Mouse (Mus musculus) stomach, embryonic 14.5 days (tissue): ENCODE measurements at regions not wholly inside any gene's neighbourhood (a gene's known extent, or its start where the extent isn't known, plus 50 kb on each side); places are given as distances from the start of the nearest gene placed in this dataset.

Source experiments
- ATAC-seq: fragments of 200-750 bp; cut with Nextera tagmentation; 2 replicates; pipeline ENCODE4 v1.8.0; 2017; ENCODE audit warnings: low read depth, moderate TSS enrichment; ENCODE audit not compliant: insufficient number of reproducible peaks, insufficient read depth, low FRiP score
- H3K27ac ChIP-seq: fragments of 300-500 bp; sonication (generic); 2 replicates; pipeline ENCODE4 v1.5.1; 2014; ENCODE audit warnings: mild to moderate bottlenecking, low read length, moderate library complexity, mixed read lengths
- H3K27me3 ChIP-seq: fragments of 300-500 bp; sonication (generic); 2 replicates; pipeline ENCODE4 v1.6.1; 2014; ENCODE audit warnings: low read length, control low read depth, mixed read lengths; ENCODE audit not compliant: control insufficient read depth, insufficient read depth
- H3K36me3 ChIP-seq: fragments of 300-500 bp; sonication (generic); 2 replicates; pipeline ENCODE4 v1.6.1; 2014; ENCODE audit warnings: mild to moderate bottlenecking, control low read depth, low read length, moderate library complexity, mixed read lengths; ENCODE audit not compliant: control insufficient read depth, insufficient read depth
- H3K4me1 ChIP-seq: fragments of 300-500 bp; sonication (generic); 2 replicates; pipeline ENCODE4 v1.6.1; 2014; ENCODE audit warnings: low read length, control low read depth, mixed read lengths; ENCODE audit not compliant: control insufficient read depth, insufficient read depth
- H3K4me2 ChIP-seq: fragments of 300-500 bp; sonication (generic); replicated peaks from 2 replicates; pipeline ENCODE4 v1.6.1; 2014; ENCODE audit warnings: low read depth, low read length, control low read depth
- H3K4me3 ChIP-seq: fragments of 300-500 bp; sonication (generic); 2 replicates; pipeline ENCODE4 v1.5.1; 2014; ENCODE audit warnings: low read depth, low read length, control low read depth
- H3K9ac ChIP-seq: fragments of 300-500 bp; sonication (generic); replicated peaks from 2 replicates; pipeline ENCODE4 v1.6.1; 2014; ENCODE audit warnings: low read depth, mild to moderate bottlenecking, control low read depth, low read length, moderate library complexity, mixed read lengths
- H3K9me3 ChIP-seq: fragments of 300-500 bp; sonication (generic); 2 replicates; pipeline ENCODE4 v1.6.1; 2016; ENCODE audit warnings: low read depth, low read length, control low read depth; ENCODE audit not compliant: control insufficient read depth
- WGBS: fragments of 180-500 bp; shearing (Covaris S2); extraction: QIAGEN DNeasy Blood & Tissue Kit; methylation state at CpG from one replicate; pipeline ENCODE4 v1.1.7; 2014; 5-methylcytosine and 5-hydroxymethylcytosine counted together

DNA sequence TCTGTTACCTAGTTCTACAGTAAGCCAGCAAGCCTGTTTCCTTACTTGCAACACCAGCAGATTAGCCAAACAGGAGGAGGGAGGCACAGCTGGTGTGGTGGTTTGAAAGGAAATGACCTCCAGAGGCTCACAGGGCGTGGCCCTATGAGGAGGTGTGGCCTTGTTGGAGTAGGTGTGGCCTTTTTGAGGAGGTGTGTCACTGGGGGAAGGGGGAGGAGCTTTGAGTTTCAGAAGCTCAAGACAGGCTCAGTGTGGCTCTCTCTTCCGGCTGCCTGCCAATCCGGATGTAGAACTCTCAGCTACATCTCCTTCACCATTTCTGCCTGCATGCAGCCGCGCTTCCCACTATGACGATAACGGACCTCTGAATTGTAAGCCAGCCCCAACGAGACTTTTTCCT, 82.7 kb downstream of the Zfp281 start:
- H3K27me3 ChIP-seq = no peaks in the 10 kb centered on the region
- no peak overlapping the region for H3K4me2 ChIP-seq
- ATAC-seq = no peak
- H3K4me3 ChIP-seq = no peak overlapping the region
- H3K36me3 ChIP-seq = no peaks in the 10 kb centered on the region
- H3K27ac ChIP-seq = no peak overlapping the region
- no peak overlapping the region for H3K9ac ChIP-seq
- H3K9me3 ChIP-seq = no peaks in the 10 kb centered on the region
- WGBS = 82% methylated on average over 8 of the region's 8 CpGs
- no peaks in the 10 kb centered on the region for H3K4me1 ChIP-seq

DNA sequence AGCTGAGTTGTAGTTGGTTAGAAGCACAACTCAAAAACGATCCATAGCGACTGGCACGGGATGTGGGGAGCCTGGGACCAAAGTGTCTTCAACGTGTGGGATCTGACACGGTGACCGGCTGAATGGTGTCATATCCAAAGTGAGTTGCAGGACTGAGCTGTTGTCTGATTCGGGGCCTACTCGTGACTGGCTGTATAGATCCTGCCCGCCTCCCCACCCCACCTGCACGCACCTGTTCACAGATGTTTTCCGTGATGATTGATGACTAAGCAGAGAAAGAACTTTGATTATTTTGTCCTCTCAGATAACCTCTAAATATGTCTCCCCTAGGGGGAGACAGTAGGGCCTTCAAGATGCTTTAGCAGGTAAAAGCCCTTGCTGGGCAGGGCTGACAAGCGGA, 83.2 kb downstream of the Zfp281 start:
- Histone ChIP-seq H3K4me2 (no peak overlapping the region), H3K9me3 (no peaks in the 10 kb centered on the region), H3K4me1 (no peaks in the 10 kb centered on the region), H3K9ac (no peak overlapping the region), H3K36me3 (no peaks in the 10 kb centered on the region), H3K27me3 (no peaks in the 10 kb centered on the region), H3K27ac (no peak overlapping the region), H3K4me3 (no peak overlapping the region)
- ATAC-seq = no peak
- WGBS = 82% methylated on average over 12 of the region's 12 CpGs

GRCm38 (mm10) chr1:136710196-136710595, 85.5 kb downstream of the Zfp281 start:
- no peak for ATAC-seq
- Histone ChIP-seq H3K4me1 (no peaks in the 10 kb centered on the region), H3K4me2 (no peak overlapping the region), H3K27ac (no peak overlapping the region), H3K9me3 (no peaks in the 10 kb centered on the region), H3K36me3 (no peaks in the 10 kb centered on the region), H3K27me3 (no peaks in the 10 kb centered on the region), H3K9ac (no peak overlapping the region), H3K4me3 (no peak overlapping the region)
- 67% methylated on average over 4 of the region's 4 CpGs for WGBS

- Histone ChIP-seq H3K9ac (no peak overlapping the region), H3K36me3 (no peaks in the 10 kb centered on the region), H3K4me3 (no peak overlapping the region), H3K9me3 (no peaks in the 10 kb centered on the region), H3K27ac (no peak overlapping the region), H3K4me2 (no peak overlapping the region), H3K4me1 (no peaks in the 10 kb centered on the region), H3K27me3 (no peaks in the 10 kb centered on the region)
- ATAC-seq = 0 out of 2 replicates have a peak, but pooled peaks have one; percentile 10
- WGBS = 79% methylated on average over 7 of the region's 7 CpGs
These were observed 86.5 kb downstream of the Zfp281 start for GRCm38 (mm10) chr1:136711243-136711642.

- Histone ChIP-seq H3K4me2 (no peak overlapping the region), H3K4me1 (peaks cover 8% of the 10 kb centered on the region; the same call in 1 of the 2 replicates), H3K9ac (no peak overlapping the region), H3K27ac (no peak overlapping the region), H3K4me3 (no peak overlapping the region), H3K9me3 (no peaks in the 10 kb centered on the region), H3K36me3 (no peaks in the 10 kb centered on the region), H3K27me3 (no peaks in the 10 kb centered on the region)
- no peak for ATAC-seq
- 64% methylated on average over 4 of the region's 4 CpGs for WGBS
These were observed 89.4 kb downstream of the Zfp281 start for GRCm38 (mm10) chr1:136714077-136714476.

DNA sequence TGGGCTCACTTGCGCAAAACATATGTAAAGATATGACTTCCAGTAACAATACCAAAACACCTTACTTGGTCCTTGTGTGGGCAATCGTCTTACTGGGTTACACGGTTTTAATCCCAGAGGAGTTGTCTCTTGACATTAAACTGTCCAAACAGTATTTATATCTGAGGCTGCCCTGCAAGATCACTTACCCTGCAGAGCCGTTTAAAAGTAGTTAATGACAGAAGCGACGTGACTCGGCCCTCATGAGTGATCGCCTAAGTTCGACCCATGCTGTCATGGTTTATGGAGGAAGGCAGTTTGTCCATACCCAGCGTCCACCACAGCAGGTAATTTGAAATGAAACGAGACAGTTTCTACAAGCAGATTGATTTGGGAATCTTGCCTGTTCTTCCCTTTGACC, 90.3 kb downstream of the Zfp281 start:
- no peak overlapping the region for H3K4me3 ChIP-seq
- no peak overlapping the region for H3K27ac ChIP-seq
- 48% methylated on average over 11 of the region's 11 CpGs for WGBS
- H3K4me2 ChIP-seq = no peak overlapping the region
- no peak for ATAC-seq
- H3K27me3 ChIP-seq = no peaks in the 10 kb centered on the region
- no peaks in the 10 kb centered on the region for H3K9me3 ChIP-seq
- peaks cover 8% of the 10 kb centered on the region; the same call in 1 of the 2 replicates for H3K4me1 ChIP-seq
- H3K36me3 ChIP-seq = no peaks in the 10 kb centered on the region
- H3K9ac ChIP-seq = no peak overlapping the region

GRCm38 (mm10) chr1:136717830-136718517, 93.3 kb downstream of the Zfp281 start:
- ATAC-seq = peak; percentile 81; the same call in 1 of the 2 replicates
- no peaks in the 10 kb centered on the region for H3K36me3 ChIP-seq
- H3K9ac ChIP-seq = no peak overlapping the region
- 31% methylated on average over 15 of the region's 15 CpGs for WGBS
- H3K4me3 ChIP-seq = no peak overlapping the region
- no peaks in the 10 kb centered on the region for H3K27me3 ChIP-seq
- H3K27ac ChIP-seq = peak overlapping the region; percentile 39
- H3K4me1 ChIP-seq = peaks cover 8% of the 10 kb centered on the region; the same call in 1 of the 2 replicates
- H3K4me2 ChIP-seq = peak overlapping the region; percentile 21
- H3K9me3 ChIP-seq = no peaks in the 10 kb centered on the region

GRCm38 (mm10) chr1:136723839-136724443, 99.2 kb downstream of the Zfp281 start:
- H3K4me3 ChIP-seq = no peak overlapping the region
- no peaks in the 10 kb centered on the region for H3K9me3 ChIP-seq
- WGBS = 92% methylated on average over 13 of the region's 13 CpGs
- no peaks in the 10 kb centered on the region for H3K27me3 ChIP-seq
- H3K27ac ChIP-seq = no peak overlapping the region
- no peak overlapping the region for H3K9ac ChIP-seq
- no peak overlapping the region for H3K4me2 ChIP-seq
- no peaks in the 10 kb centered on the region for H3K4me1 ChIP-seq
- H3K36me3 ChIP-seq = no peaks in the 10 kb centered on the region
- no peak for ATAC-seq
